Mouse (Mus musculus) forebrain, embryonic 13.5 days (tissue): Measurements from ENCODE around the gene Surf2. TPM values are rescaled to one million over a fixed set of nuclear protein-coding genes. Genes with fewer than 3 reads are reported as not detected.

Source experiments
- polyA plus RNA-seq: library from polyadenylated mRNA; unstranded; fragments of >200 nt; fragmentation: Nextera tagmentation; extraction: Ambion mirVana; gene quantifications from 2 replicates; pipeline ENCODE4 v1.2.1, GENCODE M21; 2015

Gene Surf2
- polyA plus RNA-seq, 1 experiment from 2014 or later, result 53.5 TPM

Other genes starting within 250 kb of the Surf2 start
- gene Lcn4, start 245.1 kb upstream of the Surf2 start, polyA plus RNA-seq, result not detected in 2 replicates
- not detected in 2 replicates for gene Abo, start 51.4 kb upstream of the Surf2 start, polyA plus RNA-seq
- gene Surf6, start 13.5 kb upstream of the Surf2 start, polyA plus RNA-seq, result 25.0 and 29.6 TPM in 2 replicates
- 168 and 187 TPM in 2 replicates for gene Med22, start 5.7 kb upstream of the Surf2 start, polyA plus RNA-seq
- 620 and 639 TPM in 2 replicates for gene Rpl7a, start 5.6 kb upstream of the Surf2 start, polyA plus RNA-seq
- 61.0 and 64.8 TPM in 2 replicates for gene Surf1, start 163 bp downstream of the Surf2 start, polyA plus RNA-seq
- 104 and 107 TPM in 2 replicates for gene Surf4, start 17.6 kb downstream of the Surf2 start, polyA plus RNA-seq
- gene Stkld1, start 17.7 kb downstream of the Surf2 start, polyA plus RNA-seq, result 0.33 TPM in 1 of 2 replicates, not detected in the other
- gene Rexo4, start 48.0 kb downstream of the Surf2 start, polyA plus RNA-seq, result 39.5 and 40.3 TPM in 2 replicates
- gene Adamts13, start 57.0 kb downstream of the Surf2 start, polyA plus RNA-seq, result 0.34 TPM in 1 of 2 replicates, not detected in the other
- gene Cacfd1, start 93.6 kb downstream of the Surf2 start, polyA plus RNA-seq, result 115 and 125 TPM in 2 replicates
- 2.0 and 2.6 TPM in 2 replicates for gene Slc2a6, start 111.6 kb downstream of the Surf2 start, polyA plus RNA-seq
- gene Mymk, start 155.8 kb downstream of the Surf2 start, polyA plus RNA-seq, result not detected in 2 replicates
- gene Adamtsl2, start 163.0 kb downstream of the Surf2 start, polyA plus RNA-seq, result 5.7 and 7.6 TPM in 2 replicates
- 0.76 and 1.7 TPM in 2 replicates for gene Fam163b, start 226.1 kb downstream of the Surf2 start, polyA plus RNA-seq
- gene Dbh, start 248.9 kb downstream of the Surf2 start, polyA plus RNA-seq, result not detected in 2 replicates